Mouse (Mus musculus): ENCODE measurements around the gene Klk1b21.
"Not testable (repeated sequence)": the region's sequence is repeated elsewhere in the genome, so short reads cannot be mapped to it uniquely, and the experiment has no call there.

- not testable (repeated sequence) for TF ChIP-seq CTCF (IDR thresholded peaks at IDR 0.05; ENCODE audit: low read depth); EP300 (optimal IDR thresholded peaks at IDR 0.05)
Measured at GRCm38 (mm10) chr7:44102028-44102427, at the start of gene Klk1b21.
